Mouse (Mus musculus): ENCODE results near the gene Hspa14. TPM values are rescaled to one million over a fixed set of nuclear protein-coding genes. Genes with fewer than 3 reads are reported as not detected.

Hspa14 gene
- polyA plus RNA-seq, 1 experiment from 2014 or later = 73.9 TPM

DNA sequence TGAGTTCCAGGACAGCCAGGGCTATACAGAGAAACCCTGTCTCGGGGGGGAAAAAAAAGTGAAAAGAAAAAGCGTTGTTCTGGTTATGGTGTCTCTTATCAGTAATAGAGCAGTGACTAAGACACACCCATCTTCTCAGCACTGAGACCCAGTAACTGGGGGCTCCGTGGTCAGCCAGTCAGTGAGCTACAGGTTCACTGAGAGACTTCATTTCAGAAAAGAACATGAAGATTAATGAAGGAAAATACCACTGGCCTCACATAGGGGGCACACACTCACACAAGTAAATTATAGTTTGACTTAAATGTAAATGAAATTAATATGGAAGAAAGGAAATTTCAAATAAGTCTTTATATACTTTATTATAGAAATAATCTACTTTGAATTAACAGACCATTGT, 32.4 kb downstream of the Hspa14 start:
- Histone ChIP-seq H3K4me2 (no peak overlapping the region), H3K36me3 (no peaks in the 10 kb centered on the region; the same call in 1 of the 2 replicates), H3K9ac (no peak overlapping the region), H3K4me1 (peaks cover 6% of the 10 kb centered on the region), H3K27ac (replicated peaks) (no peak overlapping the region), H3K27me3 (replicated peaks) (no peaks in the 10 kb centered on the region), H3K4me3 (no peak overlapping the region), H3K9me3 (peaks cover 2% of the 10 kb centered on the region; the same call in 1 of the 2 replicates)
- 80% methylated on average over 3 of the region's 3 CpGs for WGBS
- ATAC-seq (ENCODE audit: extremely low read depth, insufficient number of reproducible peaks, low FRiP score, low TSS enrichment) = no peak

DNA sequence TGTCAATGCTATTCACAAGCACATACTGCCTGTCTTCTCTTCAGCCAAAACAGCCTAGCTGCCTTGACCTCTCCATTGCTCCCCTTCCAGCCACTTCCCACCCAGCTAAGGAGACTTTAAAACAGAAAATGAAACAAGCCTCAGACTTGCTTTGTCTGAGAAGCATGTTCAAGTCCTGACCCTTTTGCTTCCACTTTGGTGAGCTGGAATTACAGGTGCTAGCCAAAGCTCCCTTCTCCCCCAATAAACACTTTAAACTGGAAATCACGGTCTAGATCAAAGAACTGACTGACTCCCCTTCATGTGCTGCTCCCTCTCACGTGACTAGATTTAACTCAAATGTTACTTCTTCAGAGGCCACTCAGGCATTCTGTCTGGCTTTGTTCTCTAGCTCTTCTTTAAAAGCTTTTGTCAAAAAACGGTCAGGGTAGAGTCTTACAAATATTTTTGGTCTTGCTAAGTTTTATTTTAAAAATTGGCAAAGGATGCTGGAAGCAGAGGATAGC, 36.8 kb downstream of the Hspa14 start:
- Histone ChIP-seq H3K27ac (replicated peaks) (no peak overlapping the region), H3K9ac (peak overlapping the region; percentile 93; the same call in 1 of the 2 replicates), H3K4me3 (peak overlapping the region; percentile 98), H3K36me3 (0 out of 2 replicates have a peak, but pooled peaks cover 8% of the 10 kb centered on the region), H3K4me1 (peaks cover 19% of the 10 kb centered on the region), H3K9me3 (no peaks in the 10 kb centered on the region), H3K27me3 (replicated peaks) (no peaks in the 10 kb centered on the region), H3K4me2 (peak overlapping the region; percentile 85)
- no peak for ATAC-seq (ENCODE audit: extremely low read depth, insufficient number of reproducible peaks, low FRiP score, low TSS enrichment)
- 63% methylated on average over 3 of the region's 3 CpGs for WGBS

DNA sequence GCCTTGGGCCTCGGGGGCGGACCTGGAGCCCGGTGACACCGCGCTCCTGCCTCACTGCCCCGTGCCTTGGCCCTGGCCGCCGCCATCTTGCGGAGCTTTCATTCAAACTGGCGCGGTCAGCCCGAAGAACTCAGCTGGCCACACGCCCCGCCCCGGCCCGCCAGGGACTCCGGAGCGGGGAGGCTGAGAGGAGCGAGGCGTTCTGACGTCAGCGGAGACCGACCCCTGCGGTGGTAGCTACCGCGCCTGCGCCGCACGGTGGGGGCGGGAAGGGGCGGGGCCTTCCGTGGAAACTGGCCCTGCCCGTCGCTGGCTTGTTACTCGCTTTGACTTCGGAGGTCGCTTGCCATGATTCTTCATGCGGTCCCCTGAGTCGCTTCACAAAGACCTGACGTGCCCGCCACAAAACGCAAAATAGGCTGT, 37.7 kb downstream of the Hspa14 start, which contains the start of gene Suv39h2:
Gene Suv39h2 (minus strand): TSS at position 171 of the 423 bp plus-strand sequence.
- H3K4me2 ChIP-seq = peak within 1 kb of the TSS; percentile 85
- H3K27me3 ChIP-seq (replicated peaks) = no peaks in the 10 kb centered on the region
- peak within 1 kb of the TSS; percentile 94 for H3K27ac ChIP-seq (replicated peaks)
- peak within 1 kb of the TSS; percentile 93 for H3K9ac ChIP-seq
- H3K4me1 ChIP-seq = peaks cover 19% of the 10 kb centered on the region
- 0 out of 2 replicates have a peak, but pooled peaks cover 12% of the 10 kb centered on the region for H3K36me3 ChIP-seq
- H3K9me3 ChIP-seq = no peaks in the 10 kb centered on the region
- peak within 1 kb of the TSS; percentile 98 for H3K4me3 ChIP-seq
- ATAC-seq (ENCODE audit: extremely low read depth, insufficient number of reproducible peaks, low FRiP score, low TSS enrichment) = peak; percentile 98
- WGBS = under 1% methylated on average over 42 of the region's 42 CpGs

DNA sequence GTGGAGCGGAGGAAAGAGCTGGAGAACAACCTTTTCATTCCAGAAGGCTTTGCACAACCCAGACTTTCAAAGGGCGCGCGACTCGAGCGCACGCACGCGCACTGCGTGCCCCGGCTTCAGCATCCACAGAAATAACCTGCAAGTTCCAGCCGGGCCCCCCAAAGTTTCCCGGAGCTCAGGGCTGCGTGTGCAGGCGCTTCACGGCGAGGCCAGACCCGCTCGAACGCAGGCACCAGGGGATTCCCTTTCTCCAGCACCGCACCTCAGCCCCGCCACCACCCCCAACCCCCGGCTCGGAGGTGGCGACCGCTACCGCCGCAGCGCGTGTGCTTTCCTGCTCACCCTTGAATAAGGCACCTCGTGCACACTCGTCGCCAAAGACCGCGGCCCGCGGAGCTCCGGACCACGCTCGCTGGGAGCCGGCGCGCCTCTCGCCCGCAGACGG, 38.2 kb downstream of the Hspa14 start:
- Histone ChIP-seq H3K4me3 (peak overlapping the region; percentile 98), H3K27ac (replicated peaks) (peak overlapping the region; percentile 94), H3K27me3 (replicated peaks) (no peaks in the 10 kb centered on the region), H3K36me3 (0 out of 2 replicates have a peak, but pooled peaks cover 12% of the 10 kb centered on the region), H3K9me3 (no peaks in the 10 kb centered on the region), H3K4me1 (peaks cover 19% of the 10 kb centered on the region), H3K4me2 (peak overlapping the region; percentile 85), H3K9ac (peak overlapping the region; percentile 93)
- 1% methylated on average over 46 of the region's 46 CpGs for WGBS
- ATAC-seq (ENCODE audit: extremely low read depth, insufficient number of reproducible peaks, low FRiP score, low TSS enrichment) = peak; percentile 70; the same call in 1 of the 2 replicates

DNA sequence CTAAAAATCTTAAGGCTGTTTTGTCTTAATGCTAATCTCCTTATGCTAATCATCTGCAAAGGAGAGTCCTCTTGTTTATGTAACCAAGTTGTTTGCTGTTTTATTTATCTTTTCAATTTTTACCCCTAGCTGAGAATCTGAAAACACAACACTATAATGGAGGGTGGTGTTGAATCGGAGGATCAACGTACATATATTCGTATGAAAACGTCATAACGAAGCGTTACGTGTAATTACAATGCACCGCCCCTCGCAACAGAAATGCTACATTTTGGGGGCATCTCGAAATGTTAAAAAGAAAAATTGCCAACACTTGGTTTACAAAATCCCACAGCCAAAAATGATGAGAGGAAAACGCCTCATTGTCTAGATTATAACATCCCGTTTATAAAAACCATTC, 38.7 kb downstream of the Hspa14 start:
- Histone ChIP-seq H3K36me3 (0 out of 2 replicates have a peak, but pooled peaks cover 12% of the 10 kb centered on the region), H3K9ac (peak overlapping the region; percentile 93), H3K4me3 (peak overlapping the region; percentile 98), H3K27me3 (replicated peaks) (no peaks in the 10 kb centered on the region), H3K9me3 (no peaks in the 10 kb centered on the region), H3K4me1 (peaks cover 19% of the 10 kb centered on the region), H3K27ac (replicated peaks) (peak overlapping the region; percentile 94), H3K4me2 (peak overlapping the region; percentile 85)
- ATAC-seq (ENCODE audit: extremely low read depth, insufficient number of reproducible peaks, low FRiP score, low TSS enrichment) = no peak
- WGBS = 2% methylated on average over 12 of the region's 12 CpGs

DNA sequence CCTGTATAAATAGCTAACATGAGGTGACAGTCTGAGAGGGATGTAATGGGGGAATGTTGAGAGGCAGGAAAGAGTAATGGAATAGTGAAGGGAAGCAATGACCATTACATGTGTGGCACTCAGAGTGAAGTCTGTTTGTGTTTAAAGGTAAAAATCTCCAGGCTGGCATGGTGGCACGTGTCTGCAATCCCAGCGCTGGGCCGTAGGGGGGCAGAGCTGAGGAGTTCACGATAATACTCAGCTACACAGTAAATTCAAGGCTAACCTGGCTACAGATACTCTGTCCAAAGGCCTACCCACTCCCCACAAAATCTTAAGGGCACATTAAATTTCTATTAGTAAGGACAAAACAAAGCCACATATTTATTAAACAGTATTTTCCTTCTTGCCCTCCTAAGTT, 56.0 kb downstream of the Hspa14 start:
- Histone ChIP-seq H3K4me3 (no peak overlapping the region), H3K4me1 (no peaks in the 10 kb centered on the region), H3K4me2 (no peak overlapping the region), H3K36me3 (peaks cover 77% of the 10 kb centered on the region), H3K9me3 (no peaks in the 10 kb centered on the region), H3K27ac (replicated peaks) (no peak overlapping the region), H3K27me3 (replicated peaks) (no peaks in the 10 kb centered on the region), H3K9ac (no peak overlapping the region)
- ATAC-seq (ENCODE audit: extremely low read depth, insufficient number of reproducible peaks, low FRiP score, low TSS enrichment) = no peak
- WGBS = 79% methylated on average over 4 of the region's 4 CpGs

DNA sequence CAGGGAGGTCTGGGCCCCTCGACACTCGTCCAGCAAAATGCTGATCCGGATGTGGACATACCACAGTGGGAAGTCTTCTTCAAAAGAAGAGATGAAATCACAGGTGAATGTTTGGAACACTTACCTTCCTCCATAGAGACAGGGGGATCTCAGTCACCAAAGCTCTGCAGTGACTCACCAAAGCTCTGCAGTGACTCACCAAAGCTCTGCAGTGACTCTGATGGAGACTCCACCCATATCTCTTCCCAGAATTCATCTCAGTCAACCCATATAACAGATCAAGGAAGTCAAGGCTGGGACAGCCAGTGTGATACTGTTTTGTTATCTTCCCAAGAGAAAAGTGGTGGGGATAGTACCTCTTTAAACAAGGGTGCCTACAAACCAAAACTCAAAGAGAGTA, 59.5 kb downstream of the Hspa14 start:
- no peak for ATAC-seq (ENCODE audit: extremely low read depth, insufficient number of reproducible peaks, low FRiP score, low TSS enrichment)
- no peaks in the 10 kb centered on the region for H3K27me3 ChIP-seq (replicated peaks)
- no peak overlapping the region for H3K9ac ChIP-seq
- H3K4me2 ChIP-seq = no peak overlapping the region
- H3K4me3 ChIP-seq = no peak overlapping the region
- no peaks in the 10 kb centered on the region for H3K9me3 ChIP-seq
- whole genome bisulfite sequencing = 90% methylated on average over 3 of the region's 3 CpGs
- H3K4me1 ChIP-seq = no peaks in the 10 kb centered on the region
- no peak overlapping the region for H3K27ac ChIP-seq (replicated peaks)
- peaks cover 64% of the 10 kb centered on the region for H3K36me3 ChIP-seq

DNA sequence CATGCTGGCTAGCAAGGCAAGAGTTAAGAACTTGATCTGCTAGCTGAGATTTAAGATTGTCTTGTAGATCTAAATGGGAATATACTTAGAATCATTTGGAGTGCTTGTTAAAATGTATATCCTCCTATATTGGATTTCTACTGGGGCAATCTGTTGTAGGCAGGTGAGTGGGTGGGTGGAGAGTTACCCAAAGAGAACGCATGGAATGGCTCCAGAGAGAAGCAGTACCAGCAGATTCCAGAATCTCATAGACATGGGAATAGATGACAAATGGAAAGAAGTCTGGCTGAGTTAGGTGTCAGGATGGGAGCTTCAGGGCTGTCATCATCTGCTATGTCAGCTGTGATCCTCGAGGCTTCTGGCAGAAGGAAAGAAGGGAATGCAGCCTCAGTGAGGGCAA, 63.2 kb downstream of the Hspa14 start:
- no peaks in the 10 kb centered on the region for H3K27me3 ChIP-seq (replicated peaks)
- ATAC-seq (ENCODE audit: extremely low read depth, insufficient number of reproducible peaks, low FRiP score, low TSS enrichment) = no peak
- H3K9ac ChIP-seq = no peak overlapping the region
- no peaks in the 10 kb centered on the region for H3K9me3 ChIP-seq
- WGBS = 54% methylated on average over 2 of the region's 2 CpGs
- no peaks in the 10 kb centered on the region for H3K4me1 ChIP-seq
- peaks cover 48% of the 10 kb centered on the region for H3K36me3 ChIP-seq
- no peak overlapping the region for H3K27ac ChIP-seq (replicated peaks)
- no peak overlapping the region for H3K4me2 ChIP-seq
- H3K4me3 ChIP-seq = no peak overlapping the region

DNA sequence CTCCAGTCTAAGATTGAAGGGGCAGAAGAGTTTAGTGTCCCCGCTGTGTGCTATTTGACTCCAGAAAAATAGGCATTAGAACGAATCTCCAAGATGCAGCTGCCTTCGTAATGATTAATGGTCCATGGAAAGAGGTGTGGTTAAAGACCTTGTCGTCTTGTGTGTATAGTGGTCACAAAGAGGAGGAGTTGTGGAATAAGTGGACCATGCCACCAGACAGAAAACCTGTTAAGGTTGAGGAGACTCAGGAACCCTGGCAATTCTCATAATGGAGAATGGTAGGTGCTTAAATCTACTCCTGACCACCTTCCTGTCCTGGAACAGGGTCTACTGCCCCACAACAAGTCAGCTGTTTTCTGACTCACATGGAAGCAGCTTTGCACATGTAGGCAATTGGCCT, 66.6 kb downstream of the Hspa14 start:
- Histone ChIP-seq H3K4me3 (no peak overlapping the region), H3K4me1 (no peaks in the 10 kb centered on the region), H3K4me2 (no peak overlapping the region), H3K9ac (no peak overlapping the region), H3K9me3 (no peaks in the 10 kb centered on the region), H3K36me3 (peaks cover 35% of the 10 kb centered on the region), H3K27me3 (replicated peaks) (no peaks in the 10 kb centered on the region), H3K27ac (replicated peaks) (no peak overlapping the region)
- WGBS = 85% methylated on average over 4 of the region's 4 CpGs
- ATAC-seq (ENCODE audit: extremely low read depth, insufficient number of reproducible peaks, low FRiP score, low TSS enrichment) = no peak

DNA sequence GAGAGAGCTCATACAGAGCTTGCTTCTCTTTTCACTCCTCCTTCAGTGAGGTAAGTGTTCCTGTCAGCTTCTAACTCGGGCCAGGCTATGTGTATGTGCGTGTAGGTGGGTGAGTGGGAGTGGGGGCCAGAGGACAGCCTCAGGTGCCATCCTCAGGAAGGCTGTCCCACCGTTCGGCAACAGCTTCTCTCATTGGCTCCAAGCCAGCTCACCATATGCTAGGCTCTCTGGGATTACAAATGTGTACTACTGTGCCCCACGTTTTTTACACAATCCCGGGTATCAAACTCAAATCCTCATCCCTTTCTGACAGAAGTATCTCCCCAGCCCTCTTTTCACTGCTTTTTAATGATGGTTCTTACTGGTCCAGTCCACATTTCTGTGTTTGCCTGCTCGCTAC, 68.4 kb downstream of the Hspa14 start:
- Histone ChIP-seq H3K27me3 (replicated peaks) (no peaks in the 10 kb centered on the region), H3K4me3 (no peak overlapping the region), H3K9ac (no peak overlapping the region), H3K4me1 (no peaks in the 10 kb centered on the region), H3K9me3 (no peaks in the 10 kb centered on the region), H3K36me3 (peaks cover 34% of the 10 kb centered on the region), H3K27ac (replicated peaks) (no peak overlapping the region), H3K4me2 (no peak overlapping the region)
- no peak for ATAC-seq (ENCODE audit: extremely low read depth, insufficient number of reproducible peaks, low FRiP score, low TSS enrichment)
- WGBS = 75% methylated on average over 7 of the region's 7 CpGs

All from heart, embryonic 13.5 days (tissue).